Mouse (Mus musculus): ENCODE data around the gene Apobr. TPM values are rescaled to one million over a fixed set of nuclear protein-coding genes. Genes with fewer than 3 reads are reported as not detected.
A peak's percentile ranks its signal among the peaks of the same experiment; 100 is the strongest.

Gene Apobr
- polyA plus RNA-seq, 1 experiment from 2014 or later, result 0.65 TPM

- Histone ChIP-seq H3K27me3 (no peaks in the 10 kb centered on the region), H3K27ac (no peak overlapping the region), H3K4me1 (peaks cover 13% of the 10 kb centered on the region), H3K9ac (no peak overlapping the region), H3K4me2 (no peak overlapping the region), H3K36me3 (no peaks in the 10 kb centered on the region), H3K9me3 (no peaks in the 10 kb centered on the region), H3K4me3 (no peak overlapping the region)
- no peak for ATAC-seq (ENCODE audit: insufficient number of reproducible peaks, insufficient read depth, low FRiP score, low TSS enrichment, low read depth)
- 82% methylated on average over 3 of the region's 3 CpGs for WGBS
These were observed 41.3 kb downstream of the Apobr start for GRCm38 (mm10) chr7:126625807-126626600.

- no peak overlapping the region for H3K4me2 ChIP-seq
- no peaks in the 10 kb centered on the region for H3K36me3 ChIP-seq
- no peaks in the 10 kb centered on the region for H3K27me3 ChIP-seq
- H3K4me3 ChIP-seq, result no peak overlapping the region
- peaks cover 13% of the 10 kb centered on the region for H3K4me1 ChIP-seq
- no peaks in the 10 kb centered on the region for H3K9me3 ChIP-seq
- WGBS, result 48% methylated on average over 6 of the region's 6 CpGs
- peak overlapping the region; percentile 37 for H3K9ac ChIP-seq
- ATAC-seq (ENCODE audit: insufficient number of reproducible peaks, insufficient read depth, low FRiP score, low TSS enrichment, low read depth), result no peak
- peak overlapping the region; percentile 61 for H3K27ac ChIP-seq
These were observed 43.4 kb downstream of the Apobr start for GRCm38 (mm10) chr7:126628111-126628510.

- no peaks in the 10 kb centered on the region for H3K36me3 ChIP-seq
- ATAC-seq (ENCODE audit: insufficient number of reproducible peaks, insufficient read depth, low FRiP score, low TSS enrichment, low read depth), result no peak
These were observed 45.2 kb downstream of the Apobr start for GRCm38 (mm10) chr7:126629915-126630314.

GRCm38 (mm10) chr7:126630824-126631518 lies 46.2 kb downstream of the Apobr start, which contains the start of gene Nupr1:
Nupr1 (minus strand) TSS chr7:126630861.
- Histone ChIP-seq H3K36me3 (no peaks in the 10 kb centered on the region), H3K4me2 (no peak within 1 kb of the TSS), H3K4me1 (peaks cover 7% of the 10 kb centered on the region; the same call in 1 of the 2 replicates), H3K9me3 (no peaks in the 10 kb centered on the region), H3K4me3 (no peak within 1 kb of the TSS), H3K9ac (no peak within 1 kb of the TSS), H3K27ac (no peak within 1 kb of the TSS), H3K27me3 (no peaks in the 10 kb centered on the region)
- no peak for ATAC-seq (ENCODE audit: insufficient number of reproducible peaks, insufficient read depth, low FRiP score, low TSS enrichment, low read depth)
- 89% methylated on average over 4 of the region's 4 CpGs for WGBS

More at GRCm38 (mm10) chr7:126629915-126630314, 45.2 kb downstream of the Apobr start:
- Histone ChIP-seq H3K27ac (no peak overlapping the region), H3K4me3 (no peak overlapping the region), H3K9ac (no peak overlapping the region), H3K27me3 (no peaks in the 10 kb centered on the region), H3K9me3 (no peaks in the 10 kb centered on the region), H3K4me2 (no peak overlapping the region), H3K4me1 (peaks cover 13% of the 10 kb centered on the region)
- 59% methylated on average over 3 of the region's 3 CpGs for WGBS

- no peak overlapping the region for H3K27ac ChIP-seq
- no peak for ATAC-seq (ENCODE audit: insufficient number of reproducible peaks, insufficient read depth, low FRiP score, low TSS enrichment, low read depth)
- H3K27me3 ChIP-seq, result no peaks in the 10 kb centered on the region
- 73% methylated on average over 2 of the region's 2 CpGs for WGBS
- H3K4me3 ChIP-seq, result no peak overlapping the region
- no peak overlapping the region for H3K9ac ChIP-seq
- no peak overlapping the region for H3K4me2 ChIP-seq
- no peaks in the 10 kb centered on the region for H3K36me3 ChIP-seq
- H3K4me1 ChIP-seq, result peaks cover 5% of the 10 kb centered on the region; the same call in 1 of the 2 replicates
- H3K9me3 ChIP-seq, result no peaks in the 10 kb centered on the region
These were observed 47.7 kb downstream of the Apobr start for GRCm38 (mm10) chr7:126632478-126632877.

GRCm38 (mm10) chr7:126635375-126635774 lies 50.6 kb downstream of the Apobr start:
- no peak for ATAC-seq (ENCODE audit: insufficient number of reproducible peaks, insufficient read depth, low FRiP score, low TSS enrichment, low read depth)
- Histone ChIP-seq H3K27ac (no peak overlapping the region), H3K9ac (no peak overlapping the region), H3K4me1 (no peaks in the 10 kb centered on the region), H3K4me3 (no peak overlapping the region), H3K9me3 (no peaks in the 10 kb centered on the region), H3K27me3 (no peaks in the 10 kb centered on the region), H3K36me3 (no peaks in the 10 kb centered on the region), H3K4me2 (no peak overlapping the region)

GRCm38 (mm10) chr7:126636733-126637520 lies 52.2 kb downstream of the Apobr start:
- H3K36me3 ChIP-seq, result no peaks in the 10 kb centered on the region
- H3K4me3 ChIP-seq, result no peak overlapping the region
- ATAC-seq (ENCODE audit: insufficient number of reproducible peaks, insufficient read depth, low FRiP score, low TSS enrichment, low read depth), result no peak
- no peak overlapping the region for H3K27ac ChIP-seq
- no peaks in the 10 kb centered on the region for H3K4me1 ChIP-seq
- no peak overlapping the region for H3K9ac ChIP-seq
- no peaks in the 10 kb centered on the region for H3K9me3 ChIP-seq
- 13% methylated on average over 4 of the region's 4 CpGs for WGBS
- no peak overlapping the region for H3K4me2 ChIP-seq
- H3K27me3 ChIP-seq, result no peaks in the 10 kb centered on the region

Small RNA genes within 50 kb of the gene (microRNA-seq; reads per million reads assigned to microRNA genes)
- gene Mir7059, result 1.8 reads per million, percentile 3 among the genes with 10 or more reads in this experiment

Other genes with a start within 250 kb of the Apobr start
- gene Lat, start 215.4 kb upstream of the Apobr start, polyA plus RNA-seq (2015; fragmentation: Nextera tagmentation; extraction: Ambion mirVana), result 2.7 and 4.6 TPM in 2 replicates
- 62.0 and 63.5 TPM in 2 replicates for gene Spns1, start 207.5 kb upstream of the Apobr start, polyA plus RNA-seq (2015; fragmentation: Nextera tagmentation; extraction: Ambion mirVana)
- gene Nfatc2ip, start 188.2 kb upstream of the Apobr start, polyA plus RNA-seq (2015; fragmentation: Nextera tagmentation; extraction: Ambion mirVana), result 2.9 and 3.1 TPM in 2 replicates
- 0.37 TPM in 1 of 2 replicates, not detected in the other for gene Cd19, start 170.1 kb upstream of the Apobr start, polyA plus RNA-seq (2015; fragmentation: Nextera tagmentation; extraction: Ambion mirVana)
- gene Rabep2, start 156.2 kb upstream of the Apobr start, polyA plus RNA-seq (2015; fragmentation: Nextera tagmentation; extraction: Ambion mirVana), result 30.8 and 34.0 TPM in 2 replicates
- 7.9 and 11.5 TPM in 2 replicates for gene Atp2a1, start 121.8 kb upstream of the Apobr start, polyA plus RNA-seq (2015; fragmentation: Nextera tagmentation; extraction: Ambion mirVana)
- 53.4 and 57.8 TPM in 2 replicates for gene Sh2b1, start 109.5 kb upstream of the Apobr start, polyA plus RNA-seq (2015; fragmentation: Nextera tagmentation; extraction: Ambion mirVana)
- gene Tufm, start 97.6 kb upstream of the Apobr start, polyA plus RNA-seq (2015; fragmentation: Nextera tagmentation; extraction: Ambion mirVana), result 129 and 131 TPM in 2 replicates
- gene Atxn2l, start 81.5 kb upstream of the Apobr start, polyA plus RNA-seq (2015; fragmentation: Nextera tagmentation; extraction: Ambion mirVana), result 54.0 and 56.8 TPM in 2 replicates
- gene Eif3c, start 18.5 kb upstream of the Apobr start, polyA plus RNA-seq (2015; fragmentation: Nextera tagmentation; extraction: Ambion mirVana), result 199 and 205 TPM in 2 replicates
- 34.0 and 37.9 TPM in 2 replicates for gene Cln3, start 875 bp downstream of the Apobr start, polyA plus RNA-seq (2015; fragmentation: Nextera tagmentation; extraction: Ambion mirVana)
- not detected in 2 replicates for gene Il27, start 10.0 kb downstream of the Apobr start, polyA plus RNA-seq (2015; fragmentation: Nextera tagmentation; extraction: Ambion mirVana)
- 5.5 and 6.1 TPM in 2 replicates for gene Nupr1, start 45.9 kb downstream of the Apobr start, polyA plus RNA-seq (2015; fragmentation: Nextera tagmentation; extraction: Ambion mirVana)
- 48.9 and 62.9 TPM in 2 replicates for gene Sgf29, start 64.4 kb downstream of the Apobr start, polyA plus RNA-seq (2015; fragmentation: Nextera tagmentation; extraction: Ambion mirVana)
- gene Sult1a1, start 91.5 kb downstream of the Apobr start, polyA plus RNA-seq (2015; fragmentation: Nextera tagmentation; extraction: Ambion mirVana), result 4.3 and 4.4 TPM in 2 replicates
- gene Bola2, start 110.5 kb downstream of the Apobr start, polyA plus RNA-seq (2015; fragmentation: Nextera tagmentation; extraction: Ambion mirVana), result 105 and 139 TPM in 2 replicates
- 14.0 and 15.0 TPM in 2 replicates for gene Slx1b, start 110.8 kb downstream of the Apobr start, polyA plus RNA-seq (2015; fragmentation: Nextera tagmentation; extraction: Ambion mirVana)
- gene Coro1a, start 122.8 kb downstream of the Apobr start, polyA plus RNA-seq (2015; fragmentation: Nextera tagmentation; extraction: Ambion mirVana), result 33.3 and 35.8 TPM in 2 replicates
- gene Mapk3, start 174.7 kb downstream of the Apobr start, polyA plus RNA-seq (2015; fragmentation: Nextera tagmentation; extraction: Ambion mirVana), result 56.7 and 56.9 TPM in 2 replicates
- gene Gdpd3, start 181.4 kb downstream of the Apobr start, polyA plus RNA-seq (2015; fragmentation: Nextera tagmentation; extraction: Ambion mirVana), result 1.6 and 3.1 TPM in 2 replicates
- gene Ypel3, start 192.0 kb downstream of the Apobr start, polyA plus RNA-seq (2015; fragmentation: Nextera tagmentation; extraction: Ambion mirVana), result 104 and 112 TPM in 2 replicates
- gene Tbx6, start 196.5 kb downstream of the Apobr start, polyA plus RNA-seq (2015; fragmentation: Nextera tagmentation; extraction: Ambion mirVana), result 0.27 and 0.59 TPM in 2 replicates
- 300 and 311 TPM in 2 replicates for gene Ppp4c, start 207.6 kb downstream of the Apobr start, polyA plus RNA-seq (2015; fragmentation: Nextera tagmentation; extraction: Ambion mirVana)
- 0.45 and 0.70 TPM in 2 replicates for gene Fam57b, start 212.7 kb downstream of the Apobr start, polyA plus RNA-seq (2015; fragmentation: Nextera tagmentation; extraction: Ambion mirVana)
- not detected in 2 replicates for gene 4930451I11Rik, start 246.7 kb downstream of the Apobr start, polyA plus RNA-seq (2015; fragmentation: Nextera tagmentation; extraction: Ambion mirVana)

Data from embryonic facial prominence, embryonic 13.5 days (tissue).